Mouse (Mus musculus): ENCODE measurements at regions not wholly inside any gene's neighbourhood (a gene's known extent, or its start where the extent isn't known, plus 50 kb on each side); places are given as distances from the start of the nearest gene placed in this dataset.

- no peak for ATAC-seq (replicated peaks; ENCODE audit: low FRiP score, low TSS enrichment, poor library complexity, severe bottlenecking)
These were observed 200.1 kb upstream of the Tank start for GRCm38 (mm10) chr2:61378297-61378696.

- no peak for ATAC-seq (replicated peaks; ENCODE audit: low FRiP score, low TSS enrichment, poor library complexity, severe bottlenecking)
These were observed 200.6 kb upstream of the Tank start for GRCm38 (mm10) chr2:61377756-61378155.

GRCm38 (mm10) chr2:61362606-61363005 is 215.8 kb upstream of the Tank start:
- no peak for ATAC-seq (replicated peaks; ENCODE audit: low FRiP score, low TSS enrichment, poor library complexity, severe bottlenecking)

GRCm38 (mm10) chr2:61361394-61361793 is 217.0 kb upstream of the Tank start:
- ATAC-seq (replicated peaks; ENCODE audit: low FRiP score, low TSS enrichment, poor library complexity, severe bottlenecking): no peak

DNA sequence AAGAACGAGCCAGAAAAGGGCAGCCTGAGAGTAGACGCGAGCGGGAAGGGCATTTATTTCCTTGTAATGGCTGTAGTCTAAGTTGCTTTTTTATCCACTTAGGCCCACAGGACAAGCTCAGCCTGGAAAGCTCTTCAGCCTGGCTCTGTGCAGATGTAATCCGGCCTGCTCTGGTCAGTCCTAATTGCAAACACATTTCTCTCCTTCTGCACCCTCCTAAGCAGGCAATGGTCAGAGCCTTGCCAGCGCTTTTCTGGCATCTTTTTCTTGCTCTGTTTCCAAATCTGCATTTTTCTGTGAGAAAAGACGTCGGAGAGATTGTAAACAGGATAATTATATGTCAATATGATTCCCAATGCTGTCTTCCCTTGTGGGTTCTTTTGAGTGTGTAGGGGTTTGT is 224.3 kb upstream of the Tank start:
- ATAC-seq (replicated peaks; ENCODE audit: low FRiP score, low TSS enrichment, poor library complexity, severe bottlenecking): no peak

- ATAC-seq (replicated peaks; ENCODE audit: low FRiP score, low TSS enrichment, poor library complexity, severe bottlenecking): no peak
These were observed 230.9 kb upstream of the Tank start for GRCm38 (mm10) chr2:61347451-61347850.

GRCm38 (mm10) chr2:61346012-61346760 is 232.2 kb upstream of the Tank start:
- ATAC-seq (replicated peaks; ENCODE audit: low FRiP score, low TSS enrichment, poor library complexity, severe bottlenecking): no peak

GRCm38 (mm10) chr2:61345311-61345710 is 233.1 kb upstream of the Tank start:
- no peak for ATAC-seq (replicated peaks; ENCODE audit: low FRiP score, low TSS enrichment, poor library complexity, severe bottlenecking)

DNA sequence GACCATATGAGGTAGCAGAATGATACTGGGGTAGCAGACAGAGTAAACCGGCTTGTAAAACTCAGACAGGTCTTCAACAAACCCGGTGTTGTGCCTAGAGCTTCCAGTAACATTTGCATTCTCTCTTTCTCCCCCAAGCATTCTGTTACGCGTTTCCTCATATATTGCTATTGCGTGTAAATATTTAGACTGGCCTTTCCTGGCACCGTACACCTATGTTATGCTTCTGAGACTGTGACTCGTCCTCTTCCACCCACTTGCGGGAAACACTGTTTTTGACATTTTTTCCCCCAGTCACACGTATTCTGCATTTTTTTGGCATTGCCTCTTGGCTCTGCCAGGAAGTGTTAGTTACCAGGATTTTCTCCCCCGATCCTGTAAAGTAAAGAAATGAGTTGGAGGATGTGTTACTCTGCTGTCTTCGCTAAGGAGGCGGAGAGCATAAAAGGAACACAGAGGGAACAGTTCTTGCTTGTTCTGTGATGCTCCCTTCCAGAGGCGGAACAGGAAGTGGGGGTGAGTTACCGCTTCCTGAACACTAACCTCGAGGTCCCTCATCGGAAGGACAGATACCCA is 233.7 kb upstream of the Tank start:
- ATAC-seq (replicated peaks; ENCODE audit: low FRiP score, low TSS enrichment, poor library complexity, severe bottlenecking): no peak

GRCm38 (mm10) chr2:61341254-61341653 is 237.1 kb upstream of the Tank start:
- ATAC-seq (replicated peaks; ENCODE audit: low FRiP score, low TSS enrichment, poor library complexity, severe bottlenecking): no peak

DNA sequence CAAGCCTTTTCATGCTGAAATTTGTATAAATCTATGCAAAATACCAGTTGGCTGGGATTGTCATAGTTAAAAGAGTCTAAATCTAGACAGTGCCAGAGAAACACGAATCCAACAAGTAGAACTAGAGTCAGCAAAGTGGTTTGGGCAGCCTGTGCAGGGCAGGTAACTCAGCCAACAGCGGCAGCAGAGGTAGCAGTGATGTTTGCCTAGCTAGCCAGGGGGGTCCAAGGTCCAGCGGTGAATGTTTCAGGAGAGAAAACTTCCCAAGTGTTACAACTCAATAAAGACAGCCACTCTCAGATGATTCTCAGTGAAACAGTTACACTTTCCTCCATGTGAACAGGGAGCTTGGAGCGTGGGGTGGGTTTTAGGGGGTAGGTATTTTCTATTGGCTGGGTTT is 259.2 kb upstream of the Tank start:
- no peak for ATAC-seq (replicated peaks; ENCODE audit: low FRiP score, low TSS enrichment, poor library complexity, severe bottlenecking)

- no peak for ATAC-seq (replicated peaks; ENCODE audit: low FRiP score, low TSS enrichment, poor library complexity, severe bottlenecking)
These were observed 268.0 kb upstream of the Tank start for GRCm38 (mm10) chr2:61310405-61310804.

GRCm38 (mm10) chr2:61309219-61309618 is 269.2 kb upstream of the Tank start:
- ATAC-seq (replicated peaks; ENCODE audit: low FRiP score, low TSS enrichment, poor library complexity, severe bottlenecking): no peak

- ATAC-seq (replicated peaks; ENCODE audit: low FRiP score, low TSS enrichment, poor library complexity, severe bottlenecking): no peak
These were observed 281.2 kb upstream of the Tank start for GRCm38 (mm10) chr2:61297135-61297534.

DNA sequence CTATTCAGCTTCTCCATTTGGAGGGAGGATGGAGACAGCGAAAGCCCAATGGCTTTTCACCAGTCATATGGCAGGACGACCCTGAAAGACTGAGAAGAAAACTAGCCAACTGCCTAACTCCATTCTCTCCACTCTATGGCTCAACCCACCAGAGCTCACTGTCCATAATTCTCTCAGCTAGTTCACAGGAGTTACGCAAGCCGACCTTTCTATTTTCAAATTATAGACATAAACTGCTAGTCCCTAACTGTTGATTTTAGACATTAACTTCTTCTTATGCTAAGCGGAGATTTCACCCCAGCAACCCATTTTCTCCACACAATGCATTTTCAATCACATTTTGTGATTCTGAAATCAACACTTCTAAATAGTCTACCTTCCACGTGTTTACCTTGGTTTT is 281.8 kb upstream of the Tank start:
- no peak for ATAC-seq (replicated peaks; ENCODE audit: low FRiP score, low TSS enrichment, poor library complexity, severe bottlenecking)

DNA sequence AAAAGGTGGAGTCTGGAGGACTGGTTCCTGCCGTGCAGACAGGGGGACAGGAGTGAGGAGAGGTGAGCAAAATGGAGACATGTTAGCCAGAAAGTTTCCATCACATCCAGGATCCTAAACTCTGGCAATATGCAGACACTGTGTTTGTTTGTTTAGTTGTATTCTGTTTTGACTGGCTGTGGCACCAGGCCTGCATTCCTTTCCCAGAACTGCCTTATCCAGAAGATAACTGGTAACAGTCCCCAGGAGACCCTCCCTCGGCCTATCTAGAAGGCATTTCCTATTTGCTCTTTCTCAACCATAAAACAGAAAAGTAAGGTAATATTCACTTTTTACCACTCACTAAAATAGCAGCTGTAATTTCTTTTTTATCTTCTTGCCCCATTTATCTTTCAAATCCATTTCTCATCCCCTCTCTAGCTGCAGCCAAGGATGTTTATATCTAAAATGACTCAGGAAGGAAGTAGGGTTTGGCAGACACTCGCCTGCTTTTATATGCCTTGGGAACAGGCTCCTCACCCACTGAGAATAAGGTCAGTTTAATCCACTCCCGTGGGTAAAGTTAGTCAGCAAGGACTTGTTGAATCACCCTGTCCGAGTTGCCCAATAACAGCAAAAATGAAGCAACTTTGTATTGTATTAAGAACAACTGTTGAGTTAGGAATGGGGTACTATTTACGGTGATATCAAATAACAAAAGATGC is 283.0 kb upstream of the Tank start:
- ATAC-seq (replicated peaks; ENCODE audit: low FRiP score, low TSS enrichment, poor library complexity, severe bottlenecking): 0 out of 2 replicates have a peak, but pooled peaks have one; percentile 34

DNA sequence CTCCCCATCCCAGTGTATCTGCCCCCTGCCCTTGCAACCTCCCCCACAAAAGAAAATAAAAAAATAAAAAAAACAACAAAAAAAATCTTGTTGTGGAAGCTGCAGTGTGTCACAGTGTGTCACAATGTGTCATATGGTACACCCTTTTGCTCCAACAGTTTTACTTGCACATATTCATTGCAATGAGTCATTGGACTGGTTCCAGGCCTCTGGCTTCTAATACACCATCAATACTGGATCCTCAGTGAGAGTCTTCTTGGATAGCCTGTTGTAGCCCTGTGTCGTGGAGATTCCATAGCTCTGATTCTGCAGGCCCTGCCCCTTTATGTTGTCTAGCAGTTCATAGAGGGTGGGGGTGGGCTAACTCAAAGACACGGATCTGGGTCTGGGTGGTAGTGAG is 290.1 kb upstream of the Tank start:
- no peak for ATAC-seq (replicated peaks; ENCODE audit: low FRiP score, low TSS enrichment, poor library complexity, severe bottlenecking)

DNA sequence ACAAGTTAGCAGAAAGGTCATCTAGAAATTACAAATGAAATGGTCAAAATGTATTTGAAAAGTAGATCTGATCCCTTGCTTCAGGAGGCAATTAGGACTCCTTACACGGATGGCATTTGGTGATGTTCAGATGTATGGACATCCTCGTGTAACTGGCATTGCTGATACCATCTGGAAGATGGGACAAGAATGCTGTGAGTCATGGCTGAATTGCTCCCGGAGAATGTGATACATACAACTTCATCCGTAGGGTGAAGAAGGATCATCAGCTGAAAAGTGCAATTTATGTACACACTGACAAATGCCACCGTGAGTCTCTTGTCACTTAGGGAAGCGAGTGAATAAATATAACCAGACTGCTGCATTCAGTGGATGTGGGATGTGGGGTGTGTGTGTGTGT is 293.7 kb upstream of the Tank start:
- no peak for ATAC-seq (replicated peaks; ENCODE audit: low FRiP score, low TSS enrichment, poor library complexity, severe bottlenecking)

GRCm38 (mm10) chr2:61283829-61284601 is 294.4 kb upstream of the Tank start:
- no peak for ATAC-seq (replicated peaks; ENCODE audit: low FRiP score, low TSS enrichment, poor library complexity, severe bottlenecking)

GRCm38 (mm10) chr2:61272721-61273120 is 305.7 kb upstream of the Tank start:
- ATAC-seq (replicated peaks; ENCODE audit: low FRiP score, low TSS enrichment, poor library complexity, severe bottlenecking): no peak

Measured in megakaryocyte-erythroid progenitor cell, adult 5-6 weeks (primary cell).